Mouse (Mus musculus) heart, postnatal 0 days (tissue): ENCODE measurements around the gene Clta.

Source experiments
- CTCF ChIP-seq: IDR thresholded peaks from 2 replicates; pipeline ENCODE4 v1.5.1; 2016; ENCODE audit warnings: antibody characterized with exemption, control low read depth, low read depth
- EP300 ChIP-seq: IDR thresholded peaks from 2 replicates; pipeline ENCODE4 v1.6.1; 2016; ENCODE audit warnings: antibody characterized with exemption, low read depth

DNA sequence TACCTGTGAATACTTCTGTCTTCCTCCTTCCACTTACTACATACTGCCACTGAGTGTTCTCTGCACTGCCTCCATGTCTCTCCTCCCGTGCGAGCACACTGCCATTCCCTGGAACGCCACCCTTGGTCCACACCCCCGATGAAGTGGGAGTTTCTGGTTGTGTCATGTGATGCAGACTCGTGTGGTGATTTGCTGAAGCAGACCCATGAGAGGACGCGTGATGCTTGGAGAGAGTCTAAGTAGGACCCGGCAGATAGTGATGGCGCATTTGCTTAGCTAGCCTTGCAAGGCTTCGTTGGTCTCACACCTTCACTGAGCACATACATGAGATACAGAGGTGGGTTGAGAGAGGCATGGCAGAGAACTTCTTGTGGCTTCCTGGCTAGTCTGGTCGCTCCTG, 11.2 kb upstream of the Clta start:
- no peak for TF ChIP-seq CTCF
- TF ChIP-seq EP300, result no peak
